Comparison of ENCODE assay signal across 10 mouse cellular contexts in genomic region chr11:80821296-80821695, GRCm38 (mm10). TPM values are rescaled to one million over a fixed set of nuclear protein-coding genes. Genes with fewer than 3 reads are reported as not detected.
DNase-seq lines count a peak whose midpoint lies in the region; ATAC-seq lines count a peak whose summit lies in the region.
"Had no signal": no experiment of that assay in that cellular context is flagged by ENCODE, and none has a peak within 500 bp of the region (broad histone marks: within the 10 kb centered on the region; RNA-seq: fewer than 3 reads in every experiment).

No protein-coding gene starts in this region.

- H3K9ac ChIP-seq in hindbrain, embryonic 13.5 days: no peak overlapping the region
- H3K9ac ChIP-seq in hindbrain, embryonic 12.5 days: no peak overlapping the region
- H3K9ac ChIP-seq in heart, embryonic 14.5 days (ENCODE audit: low read length): no peak overlapping the region
- H3K9ac ChIP-seq in neural tube, embryonic 11.5 days (ENCODE audit: low read length): no peak overlapping the region

- no peak for ATAC-seq in hindbrain, embryonic 13.5 days (ENCODE audit: low FRiP score)
- ATAC-seq in hindbrain, embryonic 12.5 days (ENCODE audit: low FRiP score): no peak
- peak; percentile 48; the same call in 1 of the 2 replicates for ATAC-seq in heart, embryonic 14.5 days (ENCODE audit: insufficient number of reproducible peaks, insufficient read depth, low FRiP score, low read depth)
- ATAC-seq in neural tube, embryonic 11.5 days (ENCODE audit: insufficient read depth, low FRiP score, low TSS enrichment): no peak

- 0 out of 2 replicates have a peak overlapping the region, but pooled peaks have one; percentile 2 for H3K27ac ChIP-seq in hindbrain, embryonic 13.5 days
- no peak overlapping the region for H3K27ac ChIP-seq in hindbrain, embryonic 12.5 days
- peak overlapping the region in 1 of 2 experiments; percentile 20; a peak in 2 of 4 replicates for H3K27ac ChIP-seq in heart, embryonic 14.5 days (replicated peaks in 1 of 2; ENCODE audit: control insufficient read depth in 1 of 2, insufficient read depth in 1 of 2, low read depth in 2 of 2, low read length in 2 of 2)
- no peak overlapping the region for H3K27ac ChIP-seq in neural tube, embryonic 11.5 days (ENCODE audit: low read depth, low read length)

- intact Hi-C loops in left cerebral cortex, postnatal 36 days (cut with DNase I): loop anchor here (10.0 kb wide), 1 partner anchor 794 kb away; no protein-coding TSS in a partner anchor

- DNase-seq in cerebellum, postnatal 10 days: peak; percentile 57 to 65
- DNase-seq in left cerebral cortex, postnatal 36 days (ENCODE audit: low spot score in 2 of 2): peak; percentile 16 to 39
- DNase-seq in neural tube, embryonic 11.5 days (ENCODE audit: low spot score): peak; percentile 12
- DNase-seq in Muller cell, postnatal 12 days (ENCODE audit: inconsistent ontology term): no peak
- no peak for DNase-seq in gastrocnemius, postnatal 10 days

- peaks cover 11% of the 10 kb centered on the region for H3K4me1 ChIP-seq in hindbrain, embryonic 13.5 days (replicated peaks)
- H3K4me1 ChIP-seq in hindbrain, embryonic 12.5 days: peaks cover 13% of the 10 kb centered on the region; the same call in 1 of the 2 replicates
- H3K4me1 ChIP-seq in heart, embryonic 14.5 days (ENCODE audit: control insufficient read depth in 2 of 2, insufficient read depth in 2 of 2, low read length in 2 of 2): peaks cover 18 to 26% of the 10 kb centered on the region in 2 experiments
- H3K4me1 ChIP-seq in neural tube, embryonic 11.5 days (ENCODE audit: control insufficient read depth, insufficient read depth, low read length): no peaks in the 10 kb centered on the region

- H3K27me3 ChIP-seq in hindbrain, embryonic 13.5 days: no peaks in the 10 kb centered on the region
- no peaks in the 10 kb centered on the region for H3K27me3 ChIP-seq in hindbrain, embryonic 12.5 days
- no peaks in the 10 kb centered on the region for H3K27me3 ChIP-seq in heart, embryonic 14.5 days (ENCODE audit: control insufficient read depth, insufficient read depth, low read length)
- no peaks in the 10 kb centered on the region for H3K27me3 ChIP-seq in neural tube, embryonic 11.5 days (ENCODE audit: control insufficient read depth, insufficient read depth, low read length)

- H3K9me3 ChIP-seq in hindbrain, embryonic 13.5 days: no peaks in the 10 kb centered on the region
- no peaks in the 10 kb centered on the region for H3K9me3 ChIP-seq in hindbrain, embryonic 12.5 days (replicated peaks)
- H3K9me3 ChIP-seq in heart, embryonic 14.5 days (ENCODE audit: control insufficient read depth, low read length): no peaks in the 10 kb centered on the region
- H3K9me3 ChIP-seq in neural tube, embryonic 11.5 days (ENCODE audit: control insufficient read depth, low read length): no peaks in the 10 kb centered on the region

- 0 out of 2 replicates have a peak, but pooled peaks cover 3% of the 10 kb centered on the region for H3K36me3 ChIP-seq in hindbrain, embryonic 13.5 days
- peaks cover 24% of the 10 kb centered on the region for H3K36me3 ChIP-seq in hindbrain, embryonic 12.5 days
- peaks cover 41% of the 10 kb centered on the region for H3K36me3 ChIP-seq in heart, embryonic 14.5 days (ENCODE audit: control insufficient read depth, insufficient read depth, low read length)
- peaks cover 2% of the 10 kb centered on the region for H3K36me3 ChIP-seq in neural tube, embryonic 11.5 days (ENCODE audit: control insufficient read depth, insufficient read depth, low read length)

- 67% methylated on average over 14 of the region's 14 CpGs for WGBS in hindbrain, embryonic 13.5 days
- 64% methylated on average over 14 of the region's 14 CpGs for WGBS in hindbrain, embryonic 12.5 days
- 42% methylated on average over 14 of the region's 14 CpGs for WGBS in heart, embryonic 14.5 days
- WGBS in neural tube, embryonic 11.5 days: 60% methylated on average over 14 of the region's 14 CpGs

- H3K4me3 ChIP-seq in hindbrain, embryonic 13.5 days: no peak overlapping the region
- no peak overlapping the region for H3K4me3 ChIP-seq in hindbrain, embryonic 12.5 days
- no peak overlapping the region for H3K4me3 ChIP-seq in heart, embryonic 14.5 days (ENCODE audit: control insufficient read depth in 1 of 2, insufficient read depth in 1 of 2, low read depth in 1 of 2, low read length in 2 of 2)
- H3K4me3 ChIP-seq in neural tube, embryonic 11.5 days (ENCODE audit: low read depth, low read length): no peak overlapping the region

- H3K4me2 ChIP-seq in hindbrain, embryonic 13.5 days: no peak overlapping the region
- no peak overlapping the region for H3K4me2 ChIP-seq in hindbrain, embryonic 12.5 days (replicated peaks)
- no peak overlapping the region for H3K4me2 ChIP-seq in heart, embryonic 14.5 days (ENCODE audit: low read length)
- no peak overlapping the region for H3K4me2 ChIP-seq in neural tube, embryonic 11.5 days (ENCODE audit: low read depth)

RNA-seq across cellular contexts. Expression of gene Tmem98, which starts 11.3 kb away (rescaled TPM):
- polyA plus RNA-seq in hindbrain, embryonic 13.5 days (2015; fragmentation: Nextera tagmentation; extraction: Ambion mirVana): 32.7 and 33.5 TPM in 2 replicates
- polyA plus RNA-seq in hindbrain, embryonic 12.5 days (2016; fragmentation: Nextera tagmentation; extraction: Ambion mirVana): 67.4 and 69.5 TPM in 2 replicates
- polyA plus RNA-seq in heart, embryonic 14.5 days (2014; fragmentation: Nextera tagmentation; extraction: Ambion mirVana): 93.3 and 97.6 TPM in 2 replicates
- 1 to 10 TPM; 4.8 to 9.4 TPM for total RNA-seq in left cerebral cortex, postnatal 36 days (2021)
- polyA plus RNA-seq in neural tube, embryonic 11.5 days (2014; fragmentation: Nextera tagmentation; extraction: Ambion mirVana): 76.3 and 84.4 TPM in 2 replicates
- total RNA-seq in gastrocnemius, postnatal 10 days (2021): 1 to 10 TPM; 8.6 to 9.1 TPM

RNA-seq across cellular contexts. Expression of gene Spaca3, which starts 36.9 kb away (rescaled TPM):
- not detected in 2 replicates for polyA plus RNA-seq in hindbrain, embryonic 13.5 days (2015; fragmentation: Nextera tagmentation; extraction: Ambion mirVana)
- not detected in 2 replicates for polyA plus RNA-seq in hindbrain, embryonic 12.5 days (2016; fragmentation: Nextera tagmentation; extraction: Ambion mirVana)
- polyA plus RNA-seq in heart, embryonic 14.5 days (2014; fragmentation: Nextera tagmentation; extraction: Ambion mirVana): not detected in 2 replicates
- total RNA-seq in left cerebral cortex, postnatal 36 days (2021): not detected
- polyA plus RNA-seq in neural tube, embryonic 11.5 days (2014; fragmentation: Nextera tagmentation; extraction: Ambion mirVana): not detected in 2 replicates
- not detected for total RNA-seq in gastrocnemius, postnatal 10 days (2021)
- total RNA-seq: hematopoietic stem cell, adult 5-6 weeks had no signal
- polyA plus RNA-seq: neural tube, embryonic 14.5 days had no signal

RNA-seq across cellular contexts. Expression of gene Myo1d, which starts 41.5 kb away (rescaled TPM):
- 2.2 and 2.4 TPM in 2 replicates for polyA plus RNA-seq in hindbrain, embryonic 13.5 days (2015; fragmentation: Nextera tagmentation; extraction: Ambion mirVana)
- polyA plus RNA-seq in hindbrain, embryonic 12.5 days (2016; fragmentation: Nextera tagmentation; extraction: Ambion mirVana): 4.5 and 4.7 TPM in 2 replicates
- 8.9 and 9.6 TPM in 2 replicates for polyA plus RNA-seq in heart, embryonic 14.5 days (2014; fragmentation: Nextera tagmentation; extraction: Ambion mirVana)
- total RNA-seq in left cerebral cortex, postnatal 36 days (2021): 1 to 10 TPM; 6.5 to 7.0 TPM
- polyA plus RNA-seq in neural tube, embryonic 11.5 days (2014; fragmentation: Nextera tagmentation; extraction: Ambion mirVana): 2.8 and 2.9 TPM in 2 replicates
- 10 to 100 TPM in 1 of 2 experiments, 1 to 10 TPM in 1; 6.6 to 12.5 TPM for total RNA-seq in gastrocnemius, postnatal 10 days (2021)

Comparison
In these comparisons a context has a peak if more than half of its experiments do, and no peak if none do; other contexts are left out.
1. DNase-seq: peak in cerebellum, postnatal 10 days (2 of 2), left cerebral cortex, postnatal 36 days (2 of 2) and neural tube, embryonic 11.5 days (single experiment); none in Muller cell, postnatal 12 days (single experiment) and gastrocnemius, postnatal 10 days (single experiment).